Mouse (Mus musculus): ENCODE data around the gene Prim2. TPM values are rescaled to one million over a fixed set of nuclear protein-coding genes. Genes with fewer than 3 reads are reported as not detected.
A peak's percentile ranks its signal among the peaks of the same experiment; 100 is the strongest.

Prim2 gene
- polyA plus RNA-seq, 1 experiment from 2014 or later: 44.0 TPM

- H3K4me1 ChIP-seq (ENCODE audit: control insufficient read depth, insufficient read depth, low read length): 0 out of 2 replicates have a peak, but pooled peaks cover 3% of the 10 kb centered on the region
- peak overlapping the region; percentile 58 for H3K4me2 ChIP-seq (replicated peaks; ENCODE audit: low read depth, low read length)
- WGBS: under 1% methylated on average over 37 of the region's 37 CpGs
- peak overlapping the region; percentile 10; the same call in 1 of the 2 replicates for H3K27ac ChIP-seq (ENCODE audit: low read depth, low read length)
- H3K27me3 ChIP-seq (ENCODE audit: control insufficient read depth, insufficient read depth, low read length): no peaks in the 10 kb centered on the region
- peak overlapping the region; percentile 42 for H3K9ac ChIP-seq (ENCODE audit: low read depth, low read length)
- peak overlapping the region; percentile 57 for H3K4me3 ChIP-seq (ENCODE audit: low read length)
- H3K9me3 ChIP-seq (ENCODE audit: control insufficient read depth, low read length): no peaks in the 10 kb centered on the region
- H3K36me3 ChIP-seq (ENCODE audit: control insufficient read depth, insufficient read depth, low read length): peaks cover 19% of the 10 kb centered on the region
- ATAC-seq (ENCODE audit: low FRiP score, low TSS enrichment): peak; percentile 74
Observed at GRCm38 (mm10) chr1:33670164-33670616, 595 bp upstream of the Prim2 start.

- 0 out of 2 replicates have a peak, but pooled peaks cover 3% of the 10 kb centered on the region for H3K4me1 ChIP-seq (ENCODE audit: control insufficient read depth, insufficient read depth, low read length)
- no peak for ATAC-seq (ENCODE audit: low FRiP score, low TSS enrichment)
Observed at GRCm38 (mm10) chr1:33663605-33664117, 5.9 kb downstream of the Prim2 start.

GRCm38 (mm10) chr1:33663163-33663562 lies 6.4 kb downstream of the Prim2 start:
- no peaks in the 10 kb centered on the region for H3K4me1 ChIP-seq (ENCODE audit: control insufficient read depth, insufficient read depth, low read length)
- H3K4me2 ChIP-seq (replicated peaks; ENCODE audit: low read depth, low read length): no peak overlapping the region
- H3K4me3 ChIP-seq (ENCODE audit: low read length): no peak overlapping the region
- H3K9ac ChIP-seq (ENCODE audit: low read depth, low read length): no peak overlapping the region
- ATAC-seq (ENCODE audit: low FRiP score, low TSS enrichment): no peak
- H3K36me3 ChIP-seq (ENCODE audit: control insufficient read depth, insufficient read depth, low read length): peaks cover 49% of the 10 kb centered on the region
- H3K27me3 ChIP-seq (ENCODE audit: control insufficient read depth, insufficient read depth, low read length): no peaks in the 10 kb centered on the region
- no peak overlapping the region for H3K27ac ChIP-seq (ENCODE audit: low read depth, low read length)
- no peaks in the 10 kb centered on the region for H3K9me3 ChIP-seq (ENCODE audit: control insufficient read depth, low read length)

More at GRCm38 (mm10) chr1:33663605-33664117, 5.9 kb downstream of the Prim2 start:
- WGBS: 88% methylated on average over 19 of the region's 19 CpGs
- Histone ChIP-seq H3K9ac (ENCODE audit: low read depth, low read length) (no peak overlapping the region), H3K9me3 (ENCODE audit: control insufficient read depth, low read length) (no peaks in the 10 kb centered on the region), H3K27me3 (ENCODE audit: control insufficient read depth, insufficient read depth, low read length) (no peaks in the 10 kb centered on the region), H3K36me3 (ENCODE audit: control insufficient read depth, insufficient read depth, low read length) (peaks cover 49% of the 10 kb centered on the region), H3K4me3 (ENCODE audit: low read length) (no peak overlapping the region), H3K27ac (ENCODE audit: low read depth, low read length) (no peak overlapping the region), H3K4me2 (replicated peaks; ENCODE audit: low read depth, low read length) (no peak overlapping the region)

- Histone ChIP-seq H3K9me3 (ENCODE audit: control insufficient read depth, low read length) (no peaks in the 10 kb centered on the region), H3K4me2 (replicated peaks; ENCODE audit: low read depth, low read length) (no peak overlapping the region), H3K36me3 (ENCODE audit: control insufficient read depth, insufficient read depth, low read length) (peaks cover 29% of the 10 kb centered on the region), H3K9ac (ENCODE audit: low read depth, low read length) (no peak overlapping the region), H3K4me3 (ENCODE audit: low read length) (no peak overlapping the region), H3K27ac (ENCODE audit: low read depth, low read length) (no peak overlapping the region), H3K4me1 (ENCODE audit: control insufficient read depth, insufficient read depth, low read length) (no peaks in the 10 kb centered on the region), H3K27me3 (ENCODE audit: control insufficient read depth, insufficient read depth, low read length) (no peaks in the 10 kb centered on the region)
- ATAC-seq (ENCODE audit: low FRiP score, low TSS enrichment): peak; percentile 97
- 37% methylated on average over 4 of the region's 4 CpGs for WGBS
Observed at GRCm38 (mm10) chr1:33658302-33658701, 11.3 kb downstream of the Prim2 start.

GRCm38 (mm10) chr1:33657574-33658149 lies 11.9 kb downstream of the Prim2 start:
- Histone ChIP-seq H3K36me3 (ENCODE audit: control insufficient read depth, insufficient read depth, low read length) (peaks cover 27% of the 10 kb centered on the region), H3K4me1 (ENCODE audit: control insufficient read depth, insufficient read depth, low read length) (no peaks in the 10 kb centered on the region), H3K9me3 (ENCODE audit: control insufficient read depth, low read length) (no peaks in the 10 kb centered on the region), H3K4me3 (ENCODE audit: low read length) (no peak overlapping the region), H3K27ac (ENCODE audit: low read depth, low read length) (peak overlapping the region; percentile 85), H3K9ac (ENCODE audit: low read depth, low read length) (no peak overlapping the region), H3K27me3 (ENCODE audit: control insufficient read depth, insufficient read depth, low read length) (no peaks in the 10 kb centered on the region), H3K4me2 (replicated peaks; ENCODE audit: low read depth, low read length) (no peak overlapping the region)
- 54% methylated on average over 12 of the region's 12 CpGs for WGBS
- peak; percentile 67 for ATAC-seq (ENCODE audit: low FRiP score, low TSS enrichment)

GRCm38 (mm10) chr1:33650875-33651274 lies 18.7 kb downstream of the Prim2 start:
- Histone ChIP-seq H3K4me3 (ENCODE audit: low read length) (no peak overlapping the region), H3K9me3 (ENCODE audit: control insufficient read depth, low read length) (no peaks in the 10 kb centered on the region), H3K27ac (ENCODE audit: low read depth, low read length) (no peak overlapping the region), H3K4me2 (replicated peaks; ENCODE audit: low read depth, low read length) (no peak overlapping the region), H3K9ac (ENCODE audit: low read depth, low read length) (no peak overlapping the region), H3K4me1 (ENCODE audit: control insufficient read depth, insufficient read depth, low read length) (no peaks in the 10 kb centered on the region), H3K27me3 (ENCODE audit: control insufficient read depth, insufficient read depth, low read length) (no peaks in the 10 kb centered on the region), H3K36me3 (ENCODE audit: control insufficient read depth, insufficient read depth, low read length) (peaks cover 7% of the 10 kb centered on the region; the same call in 1 of the 2 replicates)
- 54% methylated on average over 11 of the region's 11 CpGs for WGBS
- peak; percentile 57; the same call in 1 of the 2 replicates for ATAC-seq (ENCODE audit: low FRiP score, low TSS enrichment)

GRCm38 (mm10) chr1:33649534-33650108 lies 20.0 kb downstream of the Prim2 start:
- Histone ChIP-seq H3K9ac (ENCODE audit: low read depth, low read length) (no peak overlapping the region), H3K27ac (ENCODE audit: low read depth, low read length) (no peak overlapping the region), H3K27me3 (ENCODE audit: control insufficient read depth, insufficient read depth, low read length) (no peaks in the 10 kb centered on the region), H3K9me3 (ENCODE audit: control insufficient read depth, low read length) (no peaks in the 10 kb centered on the region), H3K4me3 (ENCODE audit: low read length) (no peak overlapping the region), H3K36me3 (ENCODE audit: control insufficient read depth, insufficient read depth, low read length) (peaks cover 7% of the 10 kb centered on the region; the same call in 1 of the 2 replicates), H3K4me1 (ENCODE audit: control insufficient read depth, insufficient read depth, low read length) (no peaks in the 10 kb centered on the region), H3K4me2 (replicated peaks; ENCODE audit: low read depth, low read length) (no peak overlapping the region)
- no peak for ATAC-seq (ENCODE audit: low FRiP score, low TSS enrichment)
- WGBS: 93% methylated on average over 9 of the region's 9 CpGs

- no peaks in the 10 kb centered on the region for H3K4me1 ChIP-seq (ENCODE audit: control insufficient read depth, insufficient read depth, low read length)
- no peaks in the 10 kb centered on the region for H3K27me3 ChIP-seq (ENCODE audit: control insufficient read depth, insufficient read depth, low read length)
- no peak overlapping the region for H3K4me3 ChIP-seq (ENCODE audit: low read length)
- no peak for ATAC-seq (ENCODE audit: low FRiP score, low TSS enrichment)
- 91% methylated on average over 4 of the region's 4 CpGs for WGBS
- no peak overlapping the region for H3K27ac ChIP-seq (ENCODE audit: low read depth, low read length)
- no peak overlapping the region for H3K4me2 ChIP-seq (replicated peaks; ENCODE audit: low read depth, low read length)
- H3K9ac ChIP-seq (ENCODE audit: low read depth, low read length): no peak overlapping the region
- no peaks in the 10 kb centered on the region for H3K9me3 ChIP-seq (ENCODE audit: control insufficient read depth, low read length)
- peaks cover 12% of the 10 kb centered on the region; the same call in 1 of the 2 replicates for H3K36me3 ChIP-seq (ENCODE audit: control insufficient read depth, insufficient read depth, low read length)
Observed at GRCm38 (mm10) chr1:33649021-33649420, 20.6 kb downstream of the Prim2 start.

GRCm38 (mm10) chr1:33647661-33648060 lies 21.9 kb downstream of the Prim2 start:
- no peak for ATAC-seq (ENCODE audit: low FRiP score, low TSS enrichment)
- Histone ChIP-seq H3K27me3 (ENCODE audit: control insufficient read depth, insufficient read depth, low read length) (no peaks in the 10 kb centered on the region), H3K4me3 (ENCODE audit: low read length) (no peak overlapping the region), H3K36me3 (ENCODE audit: control insufficient read depth, insufficient read depth, low read length) (peaks cover 17% of the 10 kb centered on the region; the same call in 1 of the 2 replicates), H3K27ac (ENCODE audit: low read depth, low read length) (no peak overlapping the region), H3K4me2 (replicated peaks; ENCODE audit: low read depth, low read length) (no peak overlapping the region), H3K9me3 (ENCODE audit: control insufficient read depth, low read length) (no peaks in the 10 kb centered on the region), H3K9ac (ENCODE audit: low read depth, low read length) (no peak overlapping the region), H3K4me1 (ENCODE audit: control insufficient read depth, insufficient read depth, low read length) (no peaks in the 10 kb centered on the region)
- WGBS: 81% methylated on average over 4 of the region's 4 CpGs

All from kidney, embryonic 14.5 days (tissue).